Mouse (Mus musculus) thymus, adult 2 months (tissue): ENCODE results near the gene Gm6993. TPM values are rescaled to one million over a fixed set of nuclear protein-coding genes. Genes with fewer than 3 reads are reported as not detected.

Experiments
- DNase-seq: peaks from one replicate; pipeline ENCODE4 v3.0.0; 2021
- H3K27ac ChIP-seq: fragments of 200-500 bp; 2 replicates; pipeline ENCODE4 v1.5.1; 2012; ENCODE audit warnings: low read length, control low read depth; ENCODE audit not compliant: control insufficient read depth, insufficient read depth
- H3K27me3 ChIP-seq: fragments of 200-500 bp; 2 replicates; pipeline ENCODE4 v1.6.1; 2012; ENCODE audit warnings: mild to moderate bottlenecking, low read length, moderate library complexity, mixed read lengths; ENCODE audit not compliant: control insufficient read depth, insufficient read depth
- H3K36me3 ChIP-seq: fragments of 200-500 bp; 2 replicates; pipeline ENCODE4 v1.6.1; 2012; ENCODE audit warnings: mild to moderate bottlenecking, low read length, moderate library complexity; ENCODE audit not compliant: control insufficient read depth, insufficient read depth
- H3K4me1 ChIP-seq: fragments of 200-500 bp; replicated peaks from 2 replicates; pipeline ENCODE4 v1.6.1; 2012; ENCODE audit warnings: low read length; ENCODE audit not compliant: control insufficient read depth, insufficient read depth
- H3K4me3 ChIP-seq: fragments of 200-500 bp; 2 replicates; pipeline ENCODE4 v1.5.1; 2012; ENCODE audit warnings: mild to moderate bottlenecking, low read length, control low read depth, moderate library complexity; ENCODE audit not compliant: control insufficient read depth, insufficient read depth
- CTCF ChIP-seq: fragments of 200-500 bp; IDR thresholded peaks from 2 replicates; pipeline ENCODE4 v1.5.1; 2012; ENCODE audit warnings: mild to moderate bottlenecking, control low read depth, low read length, moderate library complexity, borderline replicate concordance; ENCODE audit not compliant: control insufficient read depth, poor library complexity, insufficient read depth; ENCODE audit errors: extremely low read depth
- POLR2A ChIP-seq: fragments of 200-500 bp; IDR thresholded peaks from 2 replicates; pipeline ENCODE4 v1.6.1; 2012; ENCODE audit warnings: mild to moderate bottlenecking, low read length, control low read depth, moderate library complexity; ENCODE audit not compliant: control insufficient read depth, poor library complexity, insufficient read depth; ENCODE audit errors: extremely low read depth
- WGBS: fragments of 180-500 bp; shearing (Covaris S2); methylation state at CpG from one replicate; pipeline ENCODE4 v1.1.7; 2018; 5-methylcytosine and 5-hydroxymethylcytosine counted together
- polyA plus RNA-seq: library from polyadenylated mRNA; depleted of rRNA; stranded (reverse); fragments of >200 nt; gene quantifications from 2 replicates; pipeline ENCODE4 v1.2.3, GENCODE M21; 2012

The Gm6993 gene
- polyA plus RNA-seq, 1 experiment = not detected

- H3K4me1 ChIP-seq = no peaks in the 10 kb centered on the region
- H3K4me3 ChIP-seq = no peak overlapping the region
- H3K27ac ChIP-seq = no peak overlapping the region
- H3K36me3 ChIP-seq = no peaks in the 10 kb centered on the region
- WGBS = 65% methylated on average over 2 of the region's 2 CpGs
- H3K27me3 ChIP-seq = no peaks in the 10 kb centered on the region
- DNase-seq = no peak
- TF ChIP-seq POLR2A = no peak
- TF ChIP-seq CTCF = no peak
Measured at GRCm38 (mm10) chr12:31222282-31222681, 18.3 kb upstream of the Gm6993 start.

GRCm38 (mm10) chr12:31222741-31223140 lies 17.8 kb upstream of the Gm6993 start:
- TF ChIP-seq POLR2A (no peak), CTCF (no peak)
- H3K36me3 ChIP-seq = no peaks in the 10 kb centered on the region
- no peaks in the 10 kb centered on the region for H3K4me1 ChIP-seq
- no peaks in the 10 kb centered on the region for H3K27me3 ChIP-seq
- H3K27ac ChIP-seq = no peak overlapping the region
- WGBS = 46% methylated on average over 3 of the region's 3 CpGs
- no peak for DNase-seq
- H3K4me3 ChIP-seq = no peak overlapping the region

- H3K4me3 ChIP-seq = no peak overlapping the region
- no peaks in the 10 kb centered on the region for H3K27me3 ChIP-seq
- no peak overlapping the region for H3K27ac ChIP-seq
- DNase-seq = no peak
- H3K4me1 ChIP-seq = no peaks in the 10 kb centered on the region
- WGBS = 78% methylated on average over 8 of the region's 8 CpGs
- H3K36me3 ChIP-seq = no peaks in the 10 kb centered on the region
- no peak for TF ChIP-seq CTCF
- TF ChIP-seq POLR2A = no peak
Measured at GRCm38 (mm10) chr12:31225451-31225850, 15.1 kb upstream of the Gm6993 start.

GRCm38 (mm10) chr12:31227167-31227566 lies 13.4 kb upstream of the Gm6993 start:
- no peaks in the 10 kb centered on the region for H3K4me1 ChIP-seq
- no peak overlapping the region for H3K4me3 ChIP-seq
- 95% methylated on average over 3 of the region's 3 CpGs for WGBS
- TF ChIP-seq CTCF (no peak), POLR2A (no peak)
- DNase-seq = no peak
- H3K27me3 ChIP-seq = no peaks in the 10 kb centered on the region
- H3K36me3 ChIP-seq = no peaks in the 10 kb centered on the region
- no peak overlapping the region for H3K27ac ChIP-seq

GRCm38 (mm10) chr12:31228878-31229277 lies 11.7 kb upstream of the Gm6993 start:
- TF ChIP-seq CTCF = no peak
- H3K27ac ChIP-seq = no peak overlapping the region
- no peak for DNase-seq

GRCm38 (mm10) chr12:31232635-31233034 lies 7.9 kb upstream of the Gm6993 start:
- no peak for DNase-seq
- Histone ChIP-seq H3K27ac (no peak overlapping the region), H3K27me3 (no peaks in the 10 kb centered on the region), H3K4me3 (no peak overlapping the region), H3K4me1 (no peaks in the 10 kb centered on the region), H3K36me3 (no peaks in the 10 kb centered on the region)
- TF ChIP-seq POLR2A = no peak
- no peak for TF ChIP-seq CTCF
- WGBS = 89% methylated on average over 1 of the region's 1 CpGs

More at GRCm38 (mm10) chr12:31228878-31229277, 11.7 kb upstream of the Gm6993 start:
- H3K4me3 ChIP-seq = no peak overlapping the region
- no peaks in the 10 kb centered on the region for H3K36me3 ChIP-seq
- H3K27me3 ChIP-seq = no peaks in the 10 kb centered on the region
- WGBS = 90% methylated on average over 7 of the region's 7 CpGs
- no peaks in the 10 kb centered on the region for H3K4me1 ChIP-seq

GRCm38 (mm10) chr12:31235018-31235417 lies 5.6 kb upstream of the Gm6993 start:
- WGBS = 95% methylated on average over 6 of the region's 6 CpGs
- DNase-seq = no peak
- H3K36me3 ChIP-seq = no peaks in the 10 kb centered on the region

More at GRCm38 (mm10) chr12:31235018-31235417, 5.6 kb upstream of the Gm6993 start:
- Histone ChIP-seq H3K4me1 (no peaks in the 10 kb centered on the region), H3K4me3 (no peak overlapping the region), H3K27ac (no peak overlapping the region), H3K27me3 (no peaks in the 10 kb centered on the region)
- TF ChIP-seq POLR2A (no peak), CTCF (no peak)
